Mouse (Mus musculus): Measurements from ENCODE around the gene Nhlrc4.

Nhlrc4 gene

DNA sequence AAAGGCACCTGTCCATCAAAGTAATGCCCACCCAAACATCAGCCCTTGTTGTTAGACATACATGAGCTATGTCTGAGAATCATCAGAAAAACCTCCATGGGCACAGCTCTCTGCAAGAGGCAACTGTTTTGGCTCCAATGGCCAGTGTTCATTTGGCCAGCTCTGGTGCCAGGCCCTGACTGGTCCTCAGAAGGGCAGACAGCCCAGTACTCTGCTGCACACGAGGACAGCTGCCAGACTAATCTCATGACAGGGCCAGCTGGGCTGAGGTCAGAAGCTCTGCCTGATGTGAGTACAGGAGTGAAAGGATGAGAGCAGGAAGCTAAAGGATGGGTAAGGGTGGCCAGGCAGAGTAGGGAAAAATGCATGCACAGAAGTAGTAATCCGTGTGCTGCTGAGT lies 19.4 kb downstream of the Nhlrc4 start:
- no peak for DNase-seq (ENCODE audit: low read depth, low spot score)

DNA sequence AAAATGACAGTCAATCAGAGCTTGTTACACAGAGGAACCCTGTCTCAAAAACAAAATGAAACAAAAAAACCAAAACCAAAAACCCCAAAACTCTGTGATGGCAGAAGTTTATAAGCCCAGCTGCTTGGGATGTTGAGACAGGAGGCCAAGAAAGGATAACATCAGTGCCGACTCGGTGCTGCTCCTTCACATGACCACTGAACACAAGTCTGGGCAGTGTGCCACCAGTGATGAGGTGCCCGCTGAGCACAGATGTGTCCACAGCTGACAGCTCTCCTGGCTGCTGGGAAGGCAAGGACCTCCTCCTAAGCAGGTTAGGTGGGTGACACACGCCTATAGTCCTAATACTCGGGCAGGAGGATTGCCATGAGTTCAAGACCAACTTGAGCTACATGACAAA lies 22.6 kb downstream of the Nhlrc4 start:
- no peak for DNase-seq (ENCODE audit: low read depth, low spot score)

DNA sequence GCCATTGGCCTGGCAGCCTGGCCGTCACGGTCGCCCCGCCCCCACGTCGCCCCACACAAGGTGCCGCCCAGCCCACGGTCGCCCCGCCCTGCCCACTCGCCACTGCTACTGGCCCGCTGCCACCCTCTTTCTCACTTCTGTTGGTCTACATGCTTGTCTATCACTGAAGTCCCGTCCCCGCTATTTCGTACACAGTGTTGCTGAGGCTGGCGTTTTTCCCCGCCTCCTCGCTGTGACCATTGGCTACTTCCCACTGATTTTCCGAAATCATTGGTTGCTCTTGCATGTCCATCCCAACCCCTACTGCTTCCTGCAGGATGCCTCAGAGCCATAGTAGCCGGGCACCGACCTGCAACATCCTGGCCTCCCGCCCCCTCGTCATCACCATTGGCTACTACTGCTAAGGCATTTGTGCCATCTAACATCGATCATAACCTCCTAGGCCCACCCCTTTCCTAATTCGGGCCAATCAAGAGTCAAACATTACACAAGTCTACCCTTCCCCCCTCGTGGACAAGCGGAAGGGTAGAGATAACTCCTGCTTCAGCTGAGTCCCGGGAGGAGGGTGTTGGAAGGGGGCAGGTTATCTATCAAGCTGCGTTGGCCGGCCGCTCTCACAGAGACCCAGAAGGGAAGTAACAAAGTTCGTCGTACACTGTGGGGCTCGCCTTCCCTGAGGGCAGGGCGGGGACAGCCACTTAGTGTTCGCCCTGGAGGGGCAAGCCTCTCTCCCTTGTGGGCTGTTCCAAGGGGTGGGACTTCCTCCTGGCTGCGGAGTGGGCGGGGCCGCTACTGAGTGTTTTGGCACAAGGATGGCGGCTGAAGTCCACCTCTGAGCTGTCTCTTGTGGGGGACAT lies 24.7 kb downstream of the Nhlrc4 start:
- DNase-seq (ENCODE audit: low read depth, low spot score): peak; percentile 100

DNA sequence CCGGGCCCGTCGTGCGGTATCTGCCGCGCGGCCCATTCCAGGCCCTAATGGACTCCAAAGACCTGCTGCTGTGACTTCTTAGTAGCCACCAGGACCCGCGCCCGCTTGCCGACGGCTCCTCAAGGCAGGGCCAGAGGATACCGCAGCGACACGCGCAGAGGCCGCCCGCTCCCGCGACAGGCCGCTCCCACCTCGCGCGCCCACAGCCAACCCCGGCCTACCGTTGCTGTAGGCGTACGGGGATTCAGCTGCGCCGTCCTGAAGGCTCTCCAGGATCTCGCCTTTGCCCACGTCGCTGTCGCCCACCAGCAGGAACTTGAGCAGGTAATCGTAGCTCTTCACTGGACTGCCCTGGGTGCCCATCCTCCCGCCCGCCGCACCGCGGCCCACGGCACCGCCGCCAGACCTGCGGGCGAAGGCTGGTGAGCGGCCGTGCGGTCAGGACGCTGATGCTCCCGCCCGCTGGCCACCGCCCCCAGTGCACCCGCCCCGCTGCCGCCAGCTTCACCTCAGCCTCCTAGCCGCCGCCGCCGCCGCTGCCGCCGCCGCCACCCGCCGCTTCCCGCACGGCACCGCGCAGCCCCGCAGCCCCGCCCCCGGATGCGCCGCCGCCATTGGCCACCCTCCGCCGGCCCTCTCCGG lies 25.5 kb downstream of the Nhlrc4 start, which contains the start of gene Rab40c:
Rab40c (minus strand) TSS at position 584 of the 642 bp plus-strand sequence.
- peak; percentile 55 for DNase-seq (ENCODE audit: low read depth, low spot score)

DNA sequence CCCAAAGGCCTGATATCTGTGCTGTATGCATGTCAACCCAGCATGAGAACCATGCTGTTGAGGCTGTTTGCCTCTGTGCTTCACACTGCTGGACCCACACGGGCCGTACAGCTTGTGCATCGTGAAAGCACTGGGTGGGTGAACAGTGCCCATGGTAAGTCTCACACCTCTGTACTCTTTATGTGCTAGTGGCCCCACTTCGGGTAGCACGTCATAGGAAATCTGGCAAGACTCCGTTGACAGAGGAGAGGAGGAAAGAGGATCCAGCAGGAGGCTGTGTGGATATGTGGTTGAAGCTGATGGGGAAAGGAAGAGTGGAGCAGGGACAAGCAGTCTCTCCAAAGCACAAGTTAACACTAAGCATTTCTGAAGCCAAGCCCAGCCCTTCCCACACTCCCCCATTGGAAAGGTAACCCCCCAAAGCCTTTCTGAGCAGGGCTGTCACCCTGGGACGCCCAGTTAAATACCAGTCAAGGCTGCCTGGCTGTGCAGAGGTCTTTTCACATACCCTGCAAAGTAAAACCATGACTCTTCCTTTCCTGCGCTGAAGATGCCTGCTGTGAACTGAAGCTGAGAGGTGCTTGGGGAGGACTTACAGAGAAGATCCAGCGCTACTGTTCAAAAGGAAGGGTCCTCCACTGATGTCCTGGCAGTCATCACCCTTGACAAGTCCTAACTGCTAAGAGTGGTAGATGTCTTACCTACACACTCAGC lies 26.6 kb downstream of the Nhlrc4 start:
- DNase-seq (ENCODE audit: low read depth, low spot score): no peak

DNA sequence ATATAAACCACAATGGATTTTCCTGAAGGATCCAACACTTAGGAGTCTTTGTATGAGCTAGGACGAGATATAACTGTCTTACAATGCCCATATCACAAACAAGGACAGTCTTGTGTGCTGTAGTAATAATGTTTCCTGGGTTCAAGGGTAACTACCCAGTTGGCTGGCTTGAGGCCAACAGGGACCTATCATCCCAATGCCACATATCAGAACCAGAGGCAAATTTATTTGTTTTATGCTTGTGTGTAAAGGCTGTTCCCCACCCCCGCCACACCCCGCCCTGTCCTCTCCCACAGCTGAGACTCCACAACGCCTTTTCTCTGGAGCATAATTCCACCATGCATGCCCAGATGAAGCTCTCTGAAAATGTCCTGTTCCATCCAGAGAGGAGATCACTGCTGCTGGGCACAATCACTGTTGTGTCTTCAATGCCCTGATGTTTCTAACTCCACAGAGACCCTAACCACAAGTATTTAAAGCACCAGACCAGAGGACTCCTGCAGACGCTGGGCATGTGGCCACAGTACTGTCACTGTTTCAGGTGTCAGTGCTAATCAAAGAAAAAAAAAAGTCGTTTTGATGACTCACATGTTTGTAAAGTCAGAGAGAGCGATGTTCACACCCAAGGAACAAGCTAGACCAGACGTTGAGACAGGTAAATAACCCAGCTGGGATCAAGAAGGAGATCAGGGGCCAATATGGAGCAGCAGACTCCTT lies 27.7 kb downstream of the Nhlrc4 start:
- DNase-seq (ENCODE audit: low read depth, low spot score): no peak

DNA sequence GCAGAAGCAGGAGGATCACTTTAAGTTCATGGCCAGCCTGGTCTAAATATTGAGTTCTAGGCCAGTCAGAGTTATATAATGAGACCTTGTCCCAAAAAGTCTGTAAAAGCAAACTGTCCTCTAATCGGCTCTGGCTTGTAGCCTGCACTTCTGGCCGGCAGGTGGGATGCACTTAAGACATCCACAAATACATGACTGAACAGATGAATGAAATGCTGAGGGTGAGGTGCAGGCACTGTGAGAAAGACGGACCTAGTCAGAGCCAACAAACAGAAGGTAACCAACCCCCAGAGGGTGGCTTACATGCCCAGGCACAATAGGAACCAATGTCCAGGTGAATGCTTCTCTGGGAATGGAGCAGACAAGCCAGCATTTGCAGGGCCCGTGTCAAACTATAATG lies 30.5 kb downstream of the Nhlrc4 start:
- no peak for DNase-seq (ENCODE audit: low read depth, low spot score)

DNA sequence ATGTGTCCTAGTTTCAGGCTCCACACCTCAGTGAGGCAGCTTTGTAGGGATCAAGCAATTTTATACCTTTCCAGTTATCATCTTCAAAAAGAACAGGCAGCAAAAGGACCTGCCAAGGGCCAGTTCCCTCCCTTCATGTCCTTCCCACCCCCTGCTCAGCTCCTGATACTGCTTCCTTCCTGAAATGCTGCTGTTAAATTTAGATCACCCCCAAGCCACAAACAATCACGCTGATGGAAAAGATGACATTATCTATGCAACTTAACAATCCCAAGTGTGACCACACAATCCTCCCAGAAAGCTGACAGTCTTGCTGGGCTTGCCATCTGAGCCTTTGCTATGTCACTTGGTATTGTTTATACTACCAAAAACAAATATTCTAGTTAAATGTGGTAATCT lies 30.9 kb downstream of the Nhlrc4 start:
- no peak for DNase-seq (ENCODE audit: low read depth, low spot score)

DNA sequence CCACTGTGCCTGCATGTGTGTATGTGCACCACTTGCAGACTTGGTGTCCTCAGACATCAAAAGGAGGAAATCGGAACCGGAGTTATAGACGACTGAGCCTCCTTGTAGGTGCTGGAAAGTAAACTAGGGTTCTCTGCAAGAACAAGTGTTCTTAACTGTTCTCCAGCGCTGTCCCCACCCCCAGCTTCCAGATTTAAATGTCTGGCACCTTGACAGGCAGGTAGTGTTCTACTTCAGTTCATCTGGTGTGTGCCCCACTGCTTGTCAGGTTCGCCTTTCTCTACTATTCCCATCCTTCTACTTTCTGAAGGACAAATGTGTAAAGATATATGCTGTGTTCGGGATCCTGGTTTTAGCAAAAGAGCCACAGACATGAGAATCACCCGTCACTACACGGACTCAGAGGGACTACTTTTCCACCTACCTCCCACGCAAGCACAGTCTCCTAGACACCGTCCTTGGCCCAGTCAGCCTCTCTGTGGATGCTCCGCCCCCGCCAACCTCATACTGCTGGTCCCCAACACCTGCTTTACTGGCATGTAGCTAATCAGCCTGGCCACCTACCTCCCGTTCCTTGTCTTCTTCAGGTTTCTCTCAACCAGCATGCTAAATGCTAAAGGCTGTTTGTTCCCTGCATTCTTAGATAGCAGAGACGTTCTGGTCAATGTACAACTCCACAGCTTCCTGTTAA lies 31.4 kb downstream of the Nhlrc4 start:
- no peak for DNase-seq (ENCODE audit: low read depth, low spot score)

DNA sequence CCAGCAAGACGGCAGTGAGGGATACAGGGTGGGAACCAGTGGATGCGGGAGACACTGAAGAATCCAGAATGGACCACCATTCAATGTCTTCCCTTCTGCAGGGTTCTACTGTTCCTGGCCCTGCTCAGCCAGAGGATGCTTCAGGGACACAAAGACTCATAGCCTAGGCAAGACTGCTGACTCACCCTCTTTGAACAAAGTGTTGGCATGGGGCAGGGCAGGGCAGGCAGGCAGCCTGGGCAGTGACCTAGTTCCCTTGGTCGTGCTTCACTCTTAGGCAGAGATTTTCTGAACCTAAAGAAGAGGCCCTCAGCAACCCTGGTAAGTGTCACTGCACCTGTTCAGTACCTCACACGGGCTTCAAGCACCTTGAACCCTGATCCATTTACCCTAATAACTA lies 32.9 kb downstream of the Nhlrc4 start:
- DNase-seq (ENCODE audit: low read depth, low spot score): no peak

DNA sequence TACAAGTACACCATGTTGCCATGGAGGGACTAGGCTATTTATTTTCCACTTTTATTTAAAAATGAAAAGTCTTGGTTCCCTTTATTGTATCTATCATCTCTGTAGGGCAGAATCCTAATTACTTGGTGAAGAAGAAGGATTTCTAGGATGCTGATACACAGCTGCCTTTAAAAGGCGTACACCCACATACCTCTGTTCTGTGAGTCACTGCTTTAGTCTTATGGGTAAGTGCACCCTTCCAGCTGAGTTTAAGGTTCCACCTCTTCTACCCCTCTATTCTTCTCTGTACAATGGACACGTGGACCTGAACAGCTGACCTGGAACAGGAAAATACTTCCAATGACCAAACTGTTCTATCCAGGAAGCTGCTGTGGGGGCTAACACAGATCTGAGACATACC lies 37.1 kb downstream of the Nhlrc4 start:
- no peak for DNase-seq (ENCODE audit: low read depth, low spot score)

DNA sequence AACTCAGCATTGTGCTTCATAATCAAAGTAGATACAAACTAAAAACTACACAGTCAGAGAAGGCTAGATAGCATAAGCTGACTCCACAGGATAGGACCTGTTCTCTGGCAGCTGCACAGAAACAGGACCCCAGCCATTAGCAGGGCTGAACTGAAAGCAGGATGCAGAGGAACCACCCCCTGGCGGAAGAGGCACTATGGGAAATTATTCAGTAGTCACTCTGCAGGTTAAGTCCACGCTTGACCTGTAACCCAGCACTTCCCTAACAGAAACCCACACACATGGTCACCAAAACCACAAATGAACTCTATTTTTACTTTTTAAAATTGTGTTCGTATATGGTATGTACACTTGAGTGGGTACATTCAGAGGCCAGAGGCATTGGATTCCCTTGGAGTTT lies 41.7 kb downstream of the Nhlrc4 start:
- DNase-seq (ENCODE audit: low read depth, low spot score): peak; percentile 34

DNA sequence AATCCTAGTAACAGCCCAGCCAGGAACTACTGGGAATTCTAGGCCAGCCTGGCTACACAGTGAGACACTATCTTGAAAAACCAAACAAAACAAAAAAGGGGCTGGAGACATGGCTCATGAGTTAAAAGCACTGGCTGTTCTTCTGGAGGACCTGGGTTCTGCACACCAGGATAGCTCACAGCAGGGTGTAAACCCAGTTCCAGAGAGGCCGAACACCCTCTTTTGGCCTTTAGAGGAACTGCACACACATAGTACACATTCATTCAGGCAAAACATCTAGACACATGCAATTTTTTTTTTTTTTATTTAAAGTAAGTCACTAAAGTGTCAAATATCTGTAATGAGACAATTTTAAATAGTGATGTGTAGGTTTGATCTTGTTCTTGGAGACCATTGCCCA lies 44.6 kb downstream of the Nhlrc4 start:
- no peak for DNase-seq (ENCODE audit: low read depth, low spot score)

DNA sequence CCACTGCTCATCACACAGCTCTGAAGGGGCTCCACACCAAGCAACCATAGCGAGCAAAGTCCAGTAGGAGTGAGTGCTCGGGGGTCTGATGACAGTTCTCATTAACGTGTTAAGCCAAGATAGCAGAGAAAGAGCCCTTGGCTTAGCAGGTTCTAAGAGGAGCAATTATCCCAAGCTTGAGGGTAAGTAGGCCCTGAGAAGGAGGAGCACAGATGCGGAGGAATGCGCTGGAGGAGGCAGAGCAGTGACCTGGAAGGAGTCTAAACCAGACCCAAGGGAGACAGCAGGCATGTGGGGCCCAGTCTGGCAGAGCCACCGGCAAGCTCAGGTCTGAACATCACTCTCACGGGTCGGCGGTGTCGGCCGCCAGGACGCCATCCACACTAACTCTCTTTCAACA lies 48.9 kb downstream of the Nhlrc4 start:
- no peak for DNase-seq (ENCODE audit: low read depth, low spot score)

DNA sequence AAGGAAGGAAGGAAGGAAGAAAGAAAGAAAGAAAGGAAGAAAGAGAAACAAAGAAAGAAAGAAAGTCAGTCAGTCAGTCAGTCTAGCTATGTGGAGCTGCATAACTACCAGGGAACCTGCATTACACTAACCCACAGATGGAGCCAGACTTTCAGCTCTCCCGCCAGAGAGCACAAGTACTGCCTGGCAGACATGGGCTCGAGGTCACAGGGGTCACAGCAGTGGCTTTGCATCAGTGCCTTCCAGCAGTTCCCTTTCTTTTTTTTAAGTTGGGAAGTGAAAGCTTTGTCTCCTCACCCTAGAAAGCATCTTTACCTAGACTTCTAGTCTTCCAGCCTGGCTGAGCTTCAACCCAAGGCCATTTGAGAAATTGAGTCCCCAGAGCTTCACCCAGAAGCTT lies 49.3 kb downstream of the Nhlrc4 start:
- DNase-seq (ENCODE audit: low read depth, low spot score): peak; percentile 32

DNA sequence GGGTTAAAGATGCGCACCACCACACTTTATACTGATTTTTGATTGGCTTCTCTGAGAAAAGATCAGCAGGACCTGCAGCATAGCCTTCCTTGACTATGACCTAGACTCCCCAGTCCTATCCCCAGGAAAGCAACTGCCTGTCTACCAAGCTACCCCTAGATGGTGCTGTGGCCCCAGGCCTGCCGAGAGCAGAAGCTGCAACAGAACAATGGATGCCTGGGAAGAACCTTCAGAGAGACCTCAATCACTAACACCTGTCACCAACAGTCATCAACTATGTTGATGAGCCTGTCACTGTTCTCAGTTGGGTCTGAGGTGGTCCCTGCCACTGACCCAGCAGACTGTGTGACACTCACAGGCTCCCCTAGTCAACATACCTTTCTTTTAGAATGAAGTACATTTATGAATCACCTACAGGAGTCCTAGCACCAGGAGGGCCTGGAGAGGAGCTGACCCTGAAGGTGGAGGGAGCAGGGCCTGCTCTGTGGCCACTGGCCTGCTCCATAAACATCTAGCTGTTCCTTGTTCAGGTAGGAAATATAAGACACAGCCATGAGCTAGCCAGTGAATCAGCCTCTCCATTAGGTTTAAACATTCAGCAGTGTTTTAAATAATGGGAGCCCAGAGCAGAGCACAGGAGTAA lies 50.7 kb downstream of the Nhlrc4 start:
- DNase-seq (ENCODE audit: low read depth, low spot score): peak; percentile 76
